Mouse (Mus musculus): ENCODE data around the gene Olfr1555-ps1.
"Not testable (repeated sequence)": the region's sequence is repeated elsewhere in the genome, so short reads cannot be mapped to it uniquely, and the experiment has no call there.

Olfr1555-ps1 gene

DNA sequence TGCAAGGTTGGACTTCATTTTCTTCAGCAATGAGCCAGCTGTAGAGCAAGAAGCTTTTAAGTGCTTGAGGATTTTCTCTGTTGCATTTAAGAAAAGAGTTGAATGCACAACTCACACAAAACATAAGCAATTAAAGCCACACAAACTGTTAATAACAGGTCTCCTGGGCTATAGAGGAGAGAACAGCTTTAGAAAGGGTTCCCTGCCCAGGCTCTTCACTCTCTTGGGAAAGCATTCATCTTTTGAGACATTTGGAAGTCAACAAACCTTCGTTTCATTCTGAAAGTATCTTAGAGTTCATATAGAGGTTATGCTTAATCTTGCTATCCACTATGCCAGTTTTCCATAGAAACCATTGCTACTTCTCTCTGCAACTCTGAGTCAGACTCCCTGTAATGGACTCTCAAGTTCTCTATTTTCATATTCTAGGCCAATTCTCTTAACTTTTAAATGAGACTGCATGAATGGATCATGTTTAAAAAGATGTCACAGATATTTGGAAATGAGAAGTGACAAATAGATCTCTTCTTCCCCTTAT lies at the start of gene Olfr1555-ps1:
Gene Olfr1555-ps1, minus strand, starts transcription at position 51 of the 538 bp plus-strand sequence.
- CTCF ChIA-PET, POLR2A ChIA-PET: not testable (repeated sequence)

DNA sequence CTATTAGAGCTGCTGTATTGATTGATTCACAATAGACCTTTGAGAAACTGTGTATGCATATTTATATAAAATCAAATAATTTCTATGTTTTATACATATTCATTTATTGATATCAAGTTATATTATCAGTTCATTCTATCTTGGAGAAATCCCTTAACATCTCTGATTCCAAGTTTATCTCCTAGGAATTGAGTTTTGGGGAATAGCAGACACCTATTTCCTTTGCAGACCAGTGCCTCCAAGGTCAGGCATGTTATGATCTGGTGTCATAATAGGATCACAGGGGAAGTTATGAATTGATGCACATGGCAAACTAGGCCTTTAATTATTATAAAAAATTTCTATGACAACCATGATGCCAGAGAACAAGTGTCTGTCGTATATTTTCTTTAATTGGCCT lies 30.4 kb upstream of the Olfr1555-ps1 start, which contains the start of gene Olfr1431:
Gene Olfr1431, plus strand, starts transcription at position 301 of the 400 bp plus-strand sequence.
- CTCF ChIA-PET, result no interaction called here

DNA sequence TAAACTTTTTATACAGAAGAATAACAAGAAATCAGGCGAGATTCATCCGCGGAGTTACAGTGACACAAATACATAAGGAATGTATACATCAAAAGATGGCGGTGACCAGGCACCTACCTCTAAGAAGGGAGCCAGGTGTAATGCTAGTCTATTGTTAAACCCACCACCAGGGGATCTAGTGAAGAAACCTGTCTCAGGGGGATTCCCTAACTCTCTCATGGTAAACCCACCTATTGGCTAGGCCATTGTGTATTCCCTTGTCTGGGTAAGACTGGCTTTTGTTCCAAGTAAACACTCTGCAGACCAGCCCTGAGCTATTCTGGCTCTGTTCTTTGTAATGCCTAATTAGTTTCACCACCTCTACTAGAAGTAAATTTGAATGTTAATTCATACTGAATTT lies 29.2 kb upstream of the Olfr1555-ps1 start:
- POLR2A ChIA-PET, CTCF ChIA-PET: not testable (repeated sequence)

More for the DNA sequence above, 30.4 kb upstream of the Olfr1555-ps1 start, which contains the start of gene Olfr1431:
- POLR2A ChIA-PET, result no interaction called here

DNA sequence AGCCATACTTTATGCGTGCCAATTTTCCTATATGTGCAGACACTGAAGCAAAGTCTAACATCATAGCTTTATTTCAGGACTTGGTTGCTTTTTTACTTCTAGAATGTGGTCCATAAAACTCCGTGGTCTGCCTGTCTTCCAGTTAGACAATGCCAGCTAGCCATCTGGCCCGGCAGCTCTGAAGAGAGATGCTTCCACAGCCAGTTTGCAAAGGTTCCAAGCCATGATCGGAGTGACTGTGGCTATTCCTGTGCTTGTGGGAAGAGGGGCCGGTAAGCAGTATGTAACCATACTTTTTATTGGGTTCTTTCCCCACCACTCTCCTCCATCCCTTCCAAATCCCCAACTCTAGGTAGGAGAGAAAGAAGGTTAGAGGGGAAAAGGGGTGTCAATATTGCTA lies 5.5 kb upstream of the Olfr1555-ps1 start:
- POLR2A ChIA-PET, CTCF ChIA-PET: not testable (repeated sequence)

DNA sequence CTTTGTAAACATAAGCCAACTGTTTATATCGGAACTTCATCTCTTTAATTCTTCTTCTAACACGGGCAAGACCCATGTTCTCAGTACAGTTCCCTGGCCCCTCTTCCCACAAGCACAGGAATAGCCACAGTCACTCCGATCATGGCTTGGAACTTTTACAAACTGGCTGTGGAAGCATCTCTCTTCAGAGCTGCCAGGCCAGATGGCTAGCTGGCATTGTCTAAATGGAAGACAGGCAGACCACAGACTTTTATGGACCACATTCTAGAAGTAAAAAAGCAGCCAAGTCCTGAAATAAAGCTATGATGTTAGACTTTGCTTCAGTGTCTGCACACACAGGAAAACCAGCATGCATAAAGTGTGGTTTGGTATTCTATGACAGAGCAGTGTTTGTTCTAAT lies 24.5 kb downstream of the Olfr1555-ps1 start:
- POLR2A ChIA-PET, result no interaction called here
- CTCF ChIA-PET, result interaction anchor here in 1 of 4 experiments (0.6 kb wide), 1 partner anchor 62 kb away, joined by 3 read pairs; no protein-coding TSS in a partner anchor

DNA sequence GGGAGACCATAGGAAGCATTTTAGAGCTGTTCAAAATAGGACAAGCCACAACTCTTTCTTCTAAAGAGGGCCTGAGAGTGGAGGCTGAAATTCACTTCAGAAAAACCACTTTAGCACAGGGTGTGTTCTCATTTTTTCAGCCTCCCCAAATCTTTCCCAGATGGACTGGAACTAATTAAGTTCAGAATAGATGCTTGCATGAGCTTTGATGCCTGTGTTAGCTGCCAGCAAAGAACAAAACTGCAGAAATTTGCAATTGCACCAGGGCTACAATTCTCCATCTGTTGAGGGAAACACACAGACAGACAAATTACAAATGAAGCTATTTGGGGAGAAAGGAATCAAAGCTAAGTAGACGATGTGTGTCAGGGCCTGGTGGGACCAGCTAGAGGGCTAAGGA lies 26.6 kb downstream of the Olfr1555-ps1 start:
- POLR2A ChIA-PET, result interaction anchor here in 1 of 4 experiments (1.1 kb wide), 1 partner anchor 131 kb away, joined by 3 read pairs; no protein-coding TSS in a partner anchor
- CTCF ChIA-PET, result interaction anchor here in 1 of 4 experiments (0.6 kb wide), 1 partner anchor 59 kb away, joined by 4 read pairs; no protein-coding TSS in a partner anchor

DNA sequence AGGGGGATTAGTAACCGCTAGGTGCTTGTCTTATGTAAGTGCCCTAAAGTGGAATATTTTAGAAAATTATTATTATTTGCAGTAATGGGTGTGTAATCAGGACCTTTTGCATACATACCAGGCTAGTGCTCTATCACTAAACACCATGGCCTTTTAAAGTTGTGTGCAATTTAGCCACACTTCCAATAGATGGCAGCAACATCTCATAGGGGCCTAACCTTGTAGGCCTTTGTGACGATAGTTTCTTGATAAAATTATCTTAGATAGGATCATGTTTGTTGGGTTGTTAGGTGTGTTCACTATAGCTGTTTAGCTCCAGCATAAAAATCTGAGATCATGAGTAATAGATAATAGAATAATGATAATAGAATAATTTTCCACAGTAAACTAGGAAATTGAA lies 35.6 kb downstream of the Olfr1555-ps1 start:
- POLR2A ChIA-PET, result no interaction called here
- CTCF ChIA-PET, result no interaction called here

DNA sequence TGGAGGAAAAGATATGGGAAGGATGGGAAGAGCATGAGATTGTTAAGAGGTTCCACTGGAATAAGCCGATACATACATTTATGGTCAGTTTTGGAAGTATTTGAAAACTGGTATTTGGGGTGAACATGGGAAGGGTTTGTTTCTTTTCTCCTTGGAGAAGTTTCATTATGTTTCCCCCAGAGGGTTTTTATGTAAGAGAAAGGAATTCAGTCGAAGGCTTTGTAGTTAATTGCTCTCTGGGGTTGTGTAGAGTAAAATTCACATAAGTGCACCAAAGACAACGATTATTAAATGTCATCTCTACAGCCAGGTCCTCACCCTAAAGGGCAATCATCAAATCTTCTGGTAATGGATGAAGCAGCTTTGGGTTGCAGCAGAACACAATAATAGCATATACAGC lies 46.8 kb downstream of the Olfr1555-ps1 start, which contains the start of gene Olfr76:
Gene Olfr76, minus strand, starts transcription at position 101 of the 400 bp plus-strand sequence.
- CTCF ChIA-PET, result no interaction called here
- POLR2A ChIA-PET, result no interaction called here

DNA sequence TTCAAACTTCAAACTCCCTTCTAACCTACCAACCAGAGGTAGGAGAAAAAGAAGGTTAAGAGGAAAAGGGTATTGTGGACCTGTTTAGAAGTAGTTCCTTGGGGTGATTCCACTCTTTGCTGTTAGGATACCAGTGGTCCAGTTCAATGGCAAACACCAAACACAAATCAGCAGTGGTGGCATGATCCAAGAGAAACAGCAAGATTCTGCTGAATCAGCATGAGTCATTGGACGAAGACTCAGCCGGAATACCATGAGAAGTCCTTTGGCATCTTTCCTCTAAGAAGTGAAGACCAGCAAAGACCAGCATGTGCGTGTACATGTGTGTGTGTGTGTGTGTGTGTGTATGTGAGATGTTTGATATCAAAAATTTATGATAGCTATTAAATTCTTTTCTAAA lies 53.4 kb downstream of the Olfr1555-ps1 start:
- CTCF ChIA-PET, result no interaction called here

DNA sequence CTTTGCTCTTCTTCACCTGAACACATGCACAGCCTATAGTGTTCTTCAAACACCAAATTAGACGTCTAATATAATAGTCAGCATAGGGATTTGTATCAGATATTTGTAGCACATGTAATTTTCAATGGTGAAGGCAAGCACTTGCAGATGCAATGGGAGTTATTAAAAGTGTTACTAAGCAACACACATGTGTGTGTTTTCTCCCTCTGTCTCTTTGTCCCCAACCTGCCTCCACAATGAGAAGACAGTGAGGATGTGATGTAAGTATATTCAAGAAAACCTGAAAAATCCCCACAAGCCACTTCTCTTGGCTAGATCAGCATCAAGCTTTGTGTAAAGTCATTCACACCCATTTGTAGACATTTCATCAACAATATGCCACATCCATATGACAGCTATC lies 54.1 kb downstream of the Olfr1555-ps1 start, which contains the start of gene Olfr1428:
Gene Olfr1428, minus strand, starts transcription at position 101 of the 400 bp plus-strand sequence.
- ChIA-PET CTCF (no interaction called here), POLR2A (no interaction called here)

More for the DNA sequence above, 53.4 kb downstream of the Olfr1555-ps1 start:
- POLR2A ChIA-PET, result interaction anchor here in 1 of 4 experiments (0.6 kb wide), 1 partner anchor 106 kb away, joined by 4 read pairs; no protein-coding TSS in a partner anchor
